Mouse (Mus musculus) kidney, postnatal 0 days (tissue): Measurements from ENCODE around the gene Irak2. TPM values are rescaled to one million over a fixed set of nuclear protein-coding genes. Genes with fewer than 3 reads are reported as not detected.

ENCODE experiments used
- ATAC-seq: fragments of 200-750 bp; cut with Nextera tagmentation; replicated peaks from 2 replicates; pipeline ENCODE4 v1.8.0; 2017; ENCODE audit warnings: low read depth, moderate number of reproducible peaks, moderate TSS enrichment, moderate library complexity; ENCODE audit not compliant: low FRiP score
- DNase-seq: peaks from one replicate; pipeline ENCODE4 v3.0.0-alpha.2; 2016; ENCODE audit warnings: low spot score
- H3K27ac ChIP-seq: fragments of 300-500 bp; sonication (generic); 2 replicates; pipeline ENCODE4 v1.5.1; 2014; ENCODE audit warnings: mild to moderate bottlenecking
- H3K27me3 ChIP-seq: fragments of 300-500 bp; sonication (generic); 2 replicates; pipeline ENCODE4 v1.6.1; 2014; ENCODE audit warnings: low read length, mixed read lengths; ENCODE audit not compliant: insufficient read depth
- H3K36me3 ChIP-seq: fragments of 300-500 bp; sonication (generic); 2 replicates; pipeline ENCODE4 v1.6.1; 2014; ENCODE audit warnings: low read length, mixed read lengths; ENCODE audit not compliant: insufficient read depth
- H3K4me1 ChIP-seq: fragments of 300-500 bp; sonication (generic); replicated peaks from 2 replicates; pipeline ENCODE4 v1.6.1; 2014; ENCODE audit warnings: antibody characterized with exemption, low read length, mixed read lengths; ENCODE audit not compliant: insufficient read depth
- H3K4me2 ChIP-seq: fragments of 300-500 bp; sonication (generic); 2 replicates; pipeline ENCODE4 v1.6.1; 2014; ENCODE audit warnings: mild to moderate bottlenecking, low read length, moderate library complexity, mixed read lengths
- H3K4me3 ChIP-seq: fragments of 300-500 bp; sonication (generic); replicated peaks from 2 replicates; pipeline ENCODE4 v1.5.1; 2014; ENCODE audit warnings: low read depth, low read length
- H3K9ac ChIP-seq: fragments of 300-500 bp; sonication (generic); 2 replicates; pipeline ENCODE4 v1.6.1; 2014; ENCODE audit warnings: low read depth, low read length
- H3K9me3 ChIP-seq: fragments of 300-500 bp; sonication (generic); replicated peaks from 2 replicates; pipeline ENCODE4 v1.6.1; 2016; ENCODE audit warnings: low read length, inconsistent platforms, mixed read lengths
- CTCF ChIP-seq: IDR thresholded peaks from 2 replicates; pipeline ENCODE4 v1.5.1; 2016; ENCODE audit warnings: antibody characterized with exemption, low read depth, mild to moderate bottlenecking, moderate library complexity
- WGBS: fragments of 180-500 bp; shearing (Covaris S2); extraction: QIAGEN DNeasy Blood & Tissue Kit; methylation state at CpG from one replicate; pipeline ENCODE4 v1.1.7; 2014; 5-methylcytosine and 5-hydroxymethylcytosine counted together
- polyA plus RNA-seq: library from polyadenylated mRNA; unstranded; fragments of >200 nt; fragmentation: Nextera tagmentation; extraction: Ambion mirVana; gene quantifications from 2 replicates; pipeline ENCODE4 v1.2.1, GENCODE M21; 2015

Irak2 gene
- polyA plus RNA-seq, 1 experiment from 2014 or later = 5.3 TPM

DNA sequence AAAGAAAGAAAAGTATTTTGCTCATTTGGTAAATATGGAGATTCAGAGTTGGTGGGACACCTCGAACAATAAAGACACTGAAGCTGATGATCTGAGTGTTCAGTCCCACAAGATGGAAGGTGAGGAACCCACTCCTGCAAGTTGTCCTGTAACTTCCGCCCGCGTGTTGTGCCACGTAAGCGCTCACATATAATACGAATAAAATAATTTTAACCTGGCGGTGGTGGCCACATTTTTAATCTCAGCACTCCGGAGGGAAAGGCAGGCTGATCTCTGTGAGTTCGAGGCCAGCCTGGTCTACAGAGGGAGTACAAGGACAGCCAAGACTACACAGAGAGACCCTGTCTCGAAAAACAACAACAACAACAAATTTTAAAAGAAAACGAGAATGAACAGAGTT is 34.3 kb upstream of the Irak2 start:
- H3K27ac ChIP-seq = peak overlapping the region; percentile 85
- WGBS = 58% methylated on average over 12 of the region's 12 CpGs
- peak overlapping the region; percentile 74 for H3K4me2 ChIP-seq
- peak overlapping the region; percentile 81; the same call in 1 of the 2 replicates for H3K9ac ChIP-seq
- ATAC-seq (0 out of 2 replicates have a peak, but pooled peaks have one; percentile 17), DNase-seq (no peak)
- no peaks in the 10 kb centered on the region for H3K36me3 ChIP-seq
- H3K27me3 ChIP-seq = no peaks in the 10 kb centered on the region
- no peak for TF ChIP-seq CTCF
- H3K9me3 ChIP-seq = no peaks in the 10 kb centered on the region
- H3K4me3 ChIP-seq = peak overlapping the region; percentile 92
- H3K4me1 ChIP-seq = peaks cover 7% of the 10 kb centered on the region; the same call in 1 of the 2 replicates

DNA sequence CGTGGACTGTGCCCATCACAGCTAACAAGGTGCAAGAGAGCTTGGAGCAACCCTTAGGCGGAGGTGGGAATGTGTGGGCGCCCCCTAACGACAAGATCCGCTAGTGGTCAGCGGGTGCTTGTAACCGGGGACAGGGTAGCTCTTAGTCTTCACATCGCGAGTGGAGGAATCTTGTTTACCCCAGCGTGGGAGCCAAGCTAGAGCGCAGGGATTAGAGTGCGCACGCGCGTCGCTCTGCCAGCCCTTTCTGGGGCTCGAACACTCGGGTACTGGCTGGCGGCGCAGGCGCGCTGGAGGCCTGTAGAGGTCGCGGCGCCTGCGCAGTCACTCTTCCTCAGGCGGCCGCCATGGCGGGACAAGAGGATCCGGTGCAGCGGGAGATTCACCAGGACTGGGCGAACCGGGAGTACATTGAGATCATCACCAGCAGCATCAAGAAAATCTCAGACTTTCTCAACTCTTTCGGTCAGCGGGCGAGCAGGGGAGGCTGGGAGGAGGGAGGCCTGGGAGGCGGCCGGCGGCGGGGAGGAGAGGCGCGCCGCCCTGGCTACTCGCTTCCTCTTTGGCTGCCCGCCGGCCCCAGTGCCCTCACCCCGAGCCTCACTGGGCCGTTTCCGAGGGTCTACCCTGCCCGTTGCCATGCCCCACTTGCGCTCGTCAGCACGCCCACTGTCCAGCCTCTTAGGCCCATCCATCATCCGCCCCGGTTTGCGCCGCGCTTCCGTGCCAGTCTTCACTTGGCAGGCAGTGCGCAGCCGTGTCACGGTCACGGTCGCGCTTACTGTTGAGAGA is 33.6 kb upstream of the Irak2 start, which contains the start of gene Brk1:
Gene Brk1, plus strand, starts transcription at position 341 of the 792 bp plus-strand sequence.
- Histone ChIP-seq H3K4me1 (peaks cover 7% of the 10 kb centered on the region; the same call in 1 of the 2 replicates), H3K9me3 (no peaks in the 10 kb centered on the region), H3K27me3 (no peaks in the 10 kb centered on the region), H3K36me3 (no peaks in the 10 kb centered on the region), H3K4me3 (peak within 1 kb of the TSS; percentile 92), H3K27ac (peak within 1 kb of the TSS; percentile 85), H3K9ac (peak within 1 kb of the TSS; percentile 81), H3K4me2 (peak within 1 kb of the TSS; percentile 74)
- TF ChIP-seq CTCF = peak; percentile 60
- WGBS = under 1% methylated on average over 63 of the region's 65 CpGs
- DNase-seq (peak; percentile 93), ATAC-seq (peak; percentile 88)

DNA sequence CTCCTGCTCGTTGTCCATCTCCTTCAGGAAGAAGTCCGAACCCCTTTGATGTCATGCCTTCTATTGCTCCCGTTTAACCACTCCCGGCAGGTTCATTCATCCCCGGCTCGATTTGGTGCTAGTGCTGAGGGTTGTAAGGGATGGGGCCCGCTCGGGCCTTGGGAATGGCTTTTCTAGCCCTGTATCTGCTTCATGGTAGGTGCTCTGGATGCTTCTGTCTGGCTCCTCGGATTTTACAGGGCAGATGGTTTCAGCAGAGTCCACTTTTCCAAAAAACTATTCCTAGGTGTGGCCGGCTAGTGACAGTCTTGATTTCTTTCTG is 33.1 kb upstream of the Irak2 start:
- DNase-seq = no peak
- Histone ChIP-seq H3K9ac (peak overlapping the region; percentile 81), H3K27ac (peak overlapping the region; percentile 85), H3K9me3 (no peaks in the 10 kb centered on the region), H3K4me1 (peaks cover 7% of the 10 kb centered on the region; the same call in 1 of the 2 replicates), H3K27me3 (no peaks in the 10 kb centered on the region), H3K4me2 (peak overlapping the region; percentile 74), H3K4me3 (peak overlapping the region; percentile 92), H3K36me3 (no peaks in the 10 kb centered on the region)
- TF ChIP-seq CTCF = no peak
- 3% methylated on average over 10 of the region's 10 CpGs for WGBS
- no peak for ATAC-seq

DNA sequence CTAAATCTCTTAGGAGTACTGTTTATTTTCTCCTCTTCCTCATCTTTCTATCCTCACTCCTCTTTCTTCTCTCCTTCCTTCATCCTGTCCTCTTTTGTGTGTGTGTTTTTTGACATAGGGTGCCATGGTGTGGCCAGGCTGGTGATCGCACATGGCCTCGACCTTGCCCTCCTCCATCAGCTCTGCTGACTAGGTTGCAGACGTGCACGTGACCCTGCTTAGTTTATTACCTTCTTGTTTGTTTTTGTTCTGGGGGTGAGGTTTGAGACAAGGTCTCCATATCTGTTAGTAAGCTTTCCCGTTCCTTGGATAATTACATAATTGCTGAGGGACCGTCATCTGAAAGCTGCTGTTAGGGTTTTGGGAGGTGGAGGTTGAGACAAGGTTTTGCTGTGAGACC is 29.4 kb upstream of the Irak2 start:
- H3K4me3 ChIP-seq = no peak overlapping the region
- peaks cover 7% of the 10 kb centered on the region; the same call in 1 of the 2 replicates for H3K36me3 ChIP-seq
- H3K4me2 ChIP-seq = no peak overlapping the region
- no peaks in the 10 kb centered on the region for H3K9me3 ChIP-seq
- WGBS = 63% methylated on average over 6 of the region's 6 CpGs
- ATAC-seq (no peak), DNase-seq (no peak)
- H3K27me3 ChIP-seq = no peaks in the 10 kb centered on the region
- no peak overlapping the region for H3K9ac ChIP-seq
- H3K4me1 ChIP-seq = peaks cover 7% of the 10 kb centered on the region; the same call in 1 of the 2 replicates
- no peak for TF ChIP-seq CTCF
- H3K27ac ChIP-seq = no peak overlapping the region

DNA sequence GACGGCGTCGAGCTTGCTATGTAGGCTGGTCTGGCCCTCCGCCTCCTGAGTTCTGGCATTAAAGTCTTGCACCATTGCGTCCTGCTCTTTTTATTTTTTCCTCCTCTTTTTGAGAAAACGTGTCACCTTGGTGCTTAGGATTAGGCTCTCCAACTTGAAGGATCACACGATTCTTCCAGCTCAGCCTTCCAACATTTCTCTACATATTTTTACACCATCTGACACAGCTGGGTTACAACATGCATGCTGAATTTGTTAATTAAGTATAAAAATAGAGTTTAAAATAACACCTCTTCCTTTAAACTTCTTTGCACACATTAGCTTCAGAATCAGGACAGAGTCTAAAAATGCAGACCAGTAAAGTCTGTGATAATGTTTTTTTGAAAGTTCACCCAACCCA is 29.0 kb upstream of the Irak2 start:
- peaks cover 11% of the 10 kb centered on the region; the same call in 1 of the 2 replicates for H3K36me3 ChIP-seq
- 89% methylated on average over 7 of the region's 7 CpGs for WGBS
- no peak for ATAC-seq

DNA sequence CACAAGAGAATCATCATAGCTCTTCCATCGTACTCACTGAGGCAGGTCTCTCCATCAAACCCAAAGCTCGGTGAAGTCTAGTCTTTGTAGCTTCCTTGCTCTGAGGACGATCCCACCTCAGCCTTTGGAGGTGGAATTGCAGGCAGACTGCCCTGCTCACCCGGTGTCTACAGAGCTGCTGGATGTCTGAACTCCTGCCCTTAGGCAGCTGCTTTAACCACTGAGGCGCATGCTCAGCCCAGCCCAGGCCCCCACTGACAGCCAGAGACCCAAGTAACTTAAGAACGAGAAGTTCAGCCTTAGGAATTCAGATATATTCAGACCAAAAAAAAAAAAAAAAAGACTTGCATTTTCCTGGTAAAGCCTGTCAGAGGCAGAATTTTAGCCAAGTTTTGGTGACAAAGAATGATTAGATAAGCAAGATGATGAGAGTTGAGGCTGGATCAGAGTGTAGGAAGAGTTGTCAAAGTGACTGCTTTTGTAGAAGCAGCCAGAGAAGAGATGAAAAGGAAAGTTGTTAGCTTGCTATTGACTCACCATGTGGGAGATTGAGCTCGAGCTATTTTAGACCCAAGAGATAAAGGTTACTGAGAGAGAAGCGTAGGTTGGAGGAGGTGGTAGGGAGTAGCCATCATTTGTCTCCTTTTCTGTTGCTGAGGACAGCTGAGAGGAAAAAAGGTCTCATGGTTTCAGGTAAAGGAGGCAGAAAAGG is 25.9 kb upstream of the Irak2 start:
- H3K4me1 ChIP-seq = no peaks in the 10 kb centered on the region
- ATAC-seq (no peak), DNase-seq (no peak)
- peaks cover 27% of the 10 kb centered on the region; the same call in 1 of the 2 replicates for H3K36me3 ChIP-seq
- WGBS = 74% methylated on average over 8 of the region's 8 CpGs
- no peaks in the 10 kb centered on the region for H3K9me3 ChIP-seq
- no peaks in the 10 kb centered on the region for H3K27me3 ChIP-seq
- H3K27ac ChIP-seq = no peak overlapping the region
- H3K4me3 ChIP-seq = no peak overlapping the region
- H3K4me2 ChIP-seq = no peak overlapping the region
- TF ChIP-seq CTCF = no peak
- no peak overlapping the region for H3K9ac ChIP-seq

More for the DNA sequence above, 29.0 kb upstream of the Irak2 start:
- no peak for DNase-seq
- peaks cover 7% of the 10 kb centered on the region; the same call in 1 of the 2 replicates for H3K4me1 ChIP-seq
- H3K4me2 ChIP-seq = no peak overlapping the region
- no peaks in the 10 kb centered on the region for H3K27me3 ChIP-seq
- H3K9ac ChIP-seq = no peak overlapping the region
- no peak overlapping the region for H3K27ac ChIP-seq
- H3K4me3 ChIP-seq = no peak overlapping the region
- no peak for TF ChIP-seq CTCF
- no peaks in the 10 kb centered on the region for H3K9me3 ChIP-seq
